Mouse (Mus musculus): ENCODE data around the gene Gm20538. TPM values are rescaled to one million over a fixed set of nuclear protein-coding genes. Genes with fewer than 3 reads are reported as not detected.

Gm20538 gene
- polyA plus RNA-seq, 1 experiment from 2014 or later: not detected

- H3K27me3 ChIP-seq (ENCODE audit: control insufficient read depth, insufficient read depth, low read depth, low read length): no peaks in the 10 kb centered on the region; the same call in 1 of the 2 replicates
- peak overlapping the region; percentile 91 for H3K4me2 ChIP-seq (ENCODE audit: low read depth, low read length)
- peak overlapping the region; percentile 59 for H3K4me3 ChIP-seq (ENCODE audit: low read length)
- 1% methylated on average over 13 of the region's 13 CpGs for WGBS
- H3K9me3 ChIP-seq (ENCODE audit: control insufficient read depth, low read length): peaks cover 4% of the 10 kb centered on the region
- H3K27ac ChIP-seq (ENCODE audit: low read length): no peak overlapping the region
- ATAC-seq (ENCODE audit: low read depth): 0 out of 2 replicates have a peak, but pooled peaks have one; percentile 64
- H3K4me1 ChIP-seq (replicated peaks; ENCODE audit: control insufficient read depth, insufficient read depth, low read length): 0 out of 2 replicates have a peak, but pooled peaks cover 5% of the 10 kb centered on the region
- H3K9ac ChIP-seq (ENCODE audit: low read length): no peak overlapping the region
- peaks cover 17% of the 10 kb centered on the region for H3K36me3 ChIP-seq (ENCODE audit: control insufficient read depth, insufficient read depth, low read length)
These were observed 7.9 kb downstream of the Gm20538 start for GRCm38 (mm10) chr19:44544775-44545174.

- no peak overlapping the region for H3K4me3 ChIP-seq (ENCODE audit: low read length)
- H3K27ac ChIP-seq (ENCODE audit: low read length): no peak overlapping the region
- H3K9ac ChIP-seq (ENCODE audit: low read length): no peak overlapping the region
- H3K4me1 ChIP-seq (replicated peaks; ENCODE audit: control insufficient read depth, insufficient read depth, low read length): 0 out of 2 replicates have a peak, but pooled peaks cover 5% of the 10 kb centered on the region
- peaks cover 13% of the 10 kb centered on the region for H3K36me3 ChIP-seq (ENCODE audit: control insufficient read depth, insufficient read depth, low read length)
- 64% methylated on average over 10 of the region's 10 CpGs for WGBS
- H3K9me3 ChIP-seq (ENCODE audit: control insufficient read depth, low read length): peaks cover 4% of the 10 kb centered on the region
- ATAC-seq (ENCODE audit: low read depth): no peak
- no peak overlapping the region for H3K4me2 ChIP-seq (ENCODE audit: low read depth, low read length)
- no peaks in the 10 kb centered on the region; the same call in 1 of the 2 replicates for H3K27me3 ChIP-seq (ENCODE audit: control insufficient read depth, insufficient read depth, low read depth, low read length)
These were observed 8.3 kb downstream of the Gm20538 start for GRCm38 (mm10) chr19:44544372-44544771.

- no peak for ATAC-seq (ENCODE audit: low read depth)
- Histone ChIP-seq H3K9me3 (ENCODE audit: control insufficient read depth, low read length) (peaks cover 4% of the 10 kb centered on the region), H3K27ac (ENCODE audit: low read length) (no peak overlapping the region), H3K4me3 (ENCODE audit: low read length) (no peak overlapping the region), H3K36me3 (ENCODE audit: control insufficient read depth, insufficient read depth, low read length) (no peaks in the 10 kb centered on the region), H3K27me3 (ENCODE audit: control insufficient read depth, insufficient read depth, low read depth, low read length) (no peaks in the 10 kb centered on the region; the same call in 1 of the 2 replicates), H3K9ac (ENCODE audit: low read length) (no peak overlapping the region), H3K4me2 (ENCODE audit: low read depth, low read length) (no peak overlapping the region), H3K4me1 (replicated peaks; ENCODE audit: control insufficient read depth, insufficient read depth, low read length) (0 out of 2 replicates have a peak, but pooled peaks cover 5% of the 10 kb centered on the region)
- 76% methylated on average over 8 of the region's 8 CpGs for WGBS
These were observed 9.9 kb downstream of the Gm20538 start for GRCm38 (mm10) chr19:44542694-44543178.

- H3K9ac ChIP-seq (ENCODE audit: low read length): no peak overlapping the region
- H3K4me1 ChIP-seq (replicated peaks; ENCODE audit: control insufficient read depth, insufficient read depth, low read length): no peaks in the 10 kb centered on the region
- no peaks in the 10 kb centered on the region; the same call in 1 of the 2 replicates for H3K27me3 ChIP-seq (ENCODE audit: control insufficient read depth, insufficient read depth, low read depth, low read length)
- no peak overlapping the region for H3K27ac ChIP-seq (ENCODE audit: low read length)
- WGBS: 67% methylated on average over 8 of the region's 8 CpGs
- no peaks in the 10 kb centered on the region for H3K36me3 ChIP-seq (ENCODE audit: control insufficient read depth, insufficient read depth, low read length)
- no peak overlapping the region for H3K4me3 ChIP-seq (ENCODE audit: low read length)
- H3K4me2 ChIP-seq (ENCODE audit: low read depth, low read length): no peak overlapping the region
- H3K9me3 ChIP-seq (ENCODE audit: control insufficient read depth, low read length): peaks cover 4% of the 10 kb centered on the region
- ATAC-seq (ENCODE audit: low read depth): no peak
These were observed 15.2 kb downstream of the Gm20538 start for GRCm38 (mm10) chr19:44537416-44537815.

- ATAC-seq (ENCODE audit: low read depth): no peak
- Histone ChIP-seq H3K4me1 (replicated peaks; ENCODE audit: control insufficient read depth, insufficient read depth, low read length) (no peaks in the 10 kb centered on the region), H3K27ac (ENCODE audit: low read length) (no peak overlapping the region), H3K27me3 (ENCODE audit: control insufficient read depth, insufficient read depth, low read depth, low read length) (peaks cover 4% of the 10 kb centered on the region), H3K4me3 (ENCODE audit: low read length) (no peak overlapping the region), H3K36me3 (ENCODE audit: control insufficient read depth, insufficient read depth, low read length) (no peaks in the 10 kb centered on the region), H3K4me2 (ENCODE audit: low read depth, low read length) (no peak overlapping the region), H3K9me3 (ENCODE audit: control insufficient read depth, low read length) (no peaks in the 10 kb centered on the region), H3K9ac (ENCODE audit: low read length) (no peak overlapping the region)
- WGBS: 30% methylated on average over 3 of the region's 3 CpGs
These were observed 17.3 kb downstream of the Gm20538 start for GRCm38 (mm10) chr19:44535376-44535775.

GRCm38 (mm10) chr19:44530018-44530417, 22.6 kb downstream of the Gm20538 start:
- Histone ChIP-seq H3K9ac (ENCODE audit: low read length) (no peak overlapping the region), H3K27ac (ENCODE audit: low read length) (no peak overlapping the region), H3K9me3 (ENCODE audit: control insufficient read depth, low read length) (no peaks in the 10 kb centered on the region), H3K4me2 (ENCODE audit: low read depth, low read length) (no peak overlapping the region), H3K4me3 (ENCODE audit: low read length) (no peak overlapping the region), H3K27me3 (ENCODE audit: control insufficient read depth, insufficient read depth, low read depth, low read length) (peaks cover 4% of the 10 kb centered on the region), H3K36me3 (ENCODE audit: control insufficient read depth, insufficient read depth, low read length) (no peaks in the 10 kb centered on the region), H3K4me1 (replicated peaks; ENCODE audit: control insufficient read depth, insufficient read depth, low read length) (no peaks in the 10 kb centered on the region; the same call in 1 of the 2 replicates)
- 54% methylated on average over 6 of the region's 6 CpGs for WGBS
- ATAC-seq (ENCODE audit: low read depth): no peak

- ATAC-seq (ENCODE audit: low read depth): no peak
- H3K27me3 ChIP-seq (ENCODE audit: control insufficient read depth, insufficient read depth, low read depth, low read length): no peaks in the 10 kb centered on the region
- WGBS: 60% methylated on average over 9 of the region's 9 CpGs
These were observed 27.0 kb downstream of the Gm20538 start for GRCm38 (mm10) chr19:44525551-44526205.

GRCm38 (mm10) chr19:44519152-44519551, 33.5 kb downstream of the Gm20538 start:
- H3K27ac ChIP-seq (ENCODE audit: low read length): no peak overlapping the region
- H3K27me3 ChIP-seq (ENCODE audit: control insufficient read depth, insufficient read depth, low read depth, low read length): 0 out of 2 replicates have a peak, but pooled peaks cover 6% of the 10 kb centered on the region
- no peaks in the 10 kb centered on the region for H3K36me3 ChIP-seq (ENCODE audit: control insufficient read depth, insufficient read depth, low read length)
- H3K4me2 ChIP-seq (ENCODE audit: low read depth, low read length): no peak overlapping the region
- H3K9ac ChIP-seq (ENCODE audit: low read length): no peak overlapping the region
- H3K4me3 ChIP-seq (ENCODE audit: low read length): no peak overlapping the region
- H3K9me3 ChIP-seq (ENCODE audit: control insufficient read depth, low read length): no peaks in the 10 kb centered on the region
- H3K4me1 ChIP-seq (replicated peaks; ENCODE audit: control insufficient read depth, insufficient read depth, low read length): peaks cover 24% of the 10 kb centered on the region
- WGBS: 31% methylated on average over 7 of the region's 7 CpGs
- ATAC-seq (ENCODE audit: low read depth): peak; percentile 91

More at GRCm38 (mm10) chr19:44525551-44526205, 27.0 kb downstream of the Gm20538 start:
- Histone ChIP-seq H3K9me3 (ENCODE audit: control insufficient read depth, low read length) (no peaks in the 10 kb centered on the region), H3K9ac (ENCODE audit: low read length) (no peak overlapping the region), H3K36me3 (ENCODE audit: control insufficient read depth, insufficient read depth, low read length) (no peaks in the 10 kb centered on the region), H3K4me2 (ENCODE audit: low read depth, low read length) (no peak overlapping the region), H3K4me1 (replicated peaks; ENCODE audit: control insufficient read depth, insufficient read depth, low read length) (no peaks in the 10 kb centered on the region; the same call in 1 of the 2 replicates), H3K4me3 (ENCODE audit: low read length) (no peak overlapping the region), H3K27ac (ENCODE audit: low read length) (no peak overlapping the region)

GRCm38 (mm10) chr19:44517996-44518768, 34.4 kb downstream of the Gm20538 start:
- no peak overlapping the region for H3K9ac ChIP-seq (ENCODE audit: low read length)
- no peaks in the 10 kb centered on the region for H3K36me3 ChIP-seq (ENCODE audit: control insufficient read depth, insufficient read depth, low read length)
- H3K27me3 ChIP-seq (ENCODE audit: control insufficient read depth, insufficient read depth, low read depth, low read length): peaks cover 11% of the 10 kb centered on the region; the same call in 1 of the 2 replicates
- H3K9me3 ChIP-seq (ENCODE audit: control insufficient read depth, low read length): no peaks in the 10 kb centered on the region
- 57% methylated on average over 12 of the region's 12 CpGs for WGBS
- H3K4me1 ChIP-seq (replicated peaks; ENCODE audit: control insufficient read depth, insufficient read depth, low read length): peaks cover 25% of the 10 kb centered on the region
- H3K4me3 ChIP-seq (ENCODE audit: low read length): no peak overlapping the region
- no peak overlapping the region for H3K4me2 ChIP-seq (ENCODE audit: low read depth, low read length)
- no peak for ATAC-seq (ENCODE audit: low read depth)
- H3K27ac ChIP-seq (ENCODE audit: low read length): no peak overlapping the region

Data from lung, embryonic 16.5 days (tissue).